Mouse (Mus musculus) CH12.LX (cell line): ENCODE measurements around the gene Mgat2. TPM values are rescaled to one million over a fixed set of nuclear protein-coding genes. Genes with fewer than 3 reads are reported as not detected.

Source experiments
- DNase-seq: peaks from one replicate; pipeline ENCODE4 v3.0.0-alpha.2; 2013; ENCODE audit errors: extremely low read depth
- H3K27ac ChIP-seq: 2 replicates; pipeline ENCODE4 v1.5.1; 2012; ENCODE audit warnings: low read depth, mild to moderate bottlenecking, control low read depth, moderate library complexity; ENCODE audit not compliant: insufficient read depth
- H3K27me3 ChIP-seq: replicated peaks from 2 replicates; pipeline ENCODE3; 2012; ENCODE audit warnings: inconsistent platforms
- H3K36me3 ChIP-seq, 2 experiments: replicated peaks in 1 of 2; 2 replicates each; pipeline versions ENCODE3 to v1.6.1; 2012; ENCODE audit warnings: inconsistent platforms in 1 of 2, low read length in 1 of 2, mild to moderate bottlenecking in 1 of 2, mixed read lengths in 1 of 2, moderate library complexity in 1 of 2; ENCODE audit not compliant: control insufficient read depth in 1 of 2, insufficient read depth in 1 of 2
- H3K4me1 ChIP-seq, 2 experiments: 2 replicates each; pipeline ENCODE4 v1.6.1; 2012; ENCODE audit warnings: inconsistent platforms in 1 of 2, moderate library complexity in 1 of 2; ENCODE audit not compliant: insufficient read depth in 2 of 2, control insufficient read depth in 1 of 2
- H3K4me2 ChIP-seq: 2 replicates; pipeline ENCODE4 v1.6.1; 2012; ENCODE audit warnings: low read depth, mild to moderate bottlenecking, control low read depth; ENCODE audit not compliant: poor library complexity, insufficient read depth, severe bottlenecking
- H3K4me3 ChIP-seq, 3 experiments: fragments of 150-350 bp in 1 of 3; sonication (generic) in 1 of 3; replicated peaks in 1 of 3; 2 replicates each; pipeline versions ENCODE3 to v1.5.1; 2011 to 2012; ENCODE audit warnings: low read depth in 2 of 3, low read length in 2 of 3, mild to moderate bottlenecking in 2 of 3, moderate library complexity in 2 of 3, control low read depth in 1 of 3, improper control_type of control experiment in 1 of 3, inconsistent platforms in 1 of 3, mixed read lengths in 1 of 3; ENCODE audit not compliant: poor library complexity in 1 of 3
- H3K79me2 ChIP-seq: replicated peaks from 2 replicates; pipeline ENCODE4 v1.6.1; 2012; ENCODE audit warnings: mild to moderate bottlenecking, moderate library complexity; ENCODE audit not compliant: control insufficient read depth, poor library complexity, insufficient read depth, severe bottlenecking; ENCODE audit errors: extremely low read depth
- H3K9ac ChIP-seq: 2 replicates; pipeline ENCODE4 v1.6.1; 2012; ENCODE audit warnings: low read depth, mild to moderate bottlenecking, control low read depth, moderate library complexity; ENCODE audit not compliant: insufficient read depth
- H3K9me3 ChIP-seq: replicated peaks from 2 replicates; pipeline ENCODE3; 2012; ENCODE audit warnings: low read length, inconsistent platforms, mixed read lengths
- BHLHE40 ChIP-seq: IDR thresholded peaks from 2 replicates; pipeline ENCODE4 v1.6.1; 2011; ENCODE audit warnings: mild to moderate bottlenecking, low read depth, low read length, improper control_type of control experiment
- CHD1 ChIP-seq: IDR thresholded peaks from 2 replicates; pipeline ENCODE4 v1.6.1; 2012; ENCODE audit warnings: low read depth, low read length, improper control_type of control experiment, inconsistent platforms
- CTCF ChIP-seq, 2 experiments: IDR thresholded peaks in 1 of 2; conservative IDR thresholded peaks in 1 of 2; 2 replicates each; pipeline ENCODE4 v1.5.1; 2011 to 2012; ENCODE audit warnings: low read depth in 2 of 2, low read length in 2 of 2, improper control_type of control experiment in 1 of 2, inconsistent platforms in 1 of 2, mild to moderate bottlenecking in 1 of 2, moderate library complexity in 1 of 2
- E2F4 ChIP-seq: IDR thresholded peaks from 2 replicates; pipeline ENCODE4 v1.6.1; 2011; ENCODE audit warnings: low read depth, low read length, improper control_type of control experiment; ENCODE audit not compliant: insufficient replicate concordance
- ELF1 ChIP-seq: IDR thresholded peaks from 2 replicates; pipeline ENCODE4 v1.6.1; 2014; ENCODE audit warnings: low read depth, mild to moderate bottlenecking, inconsistent platforms, low read length, improper control_type of control experiment
- EP300 ChIP-seq: IDR thresholded peaks from 2 replicates; pipeline ENCODE4 v1.6.1; 2011; ENCODE audit warnings: low read length, improper control_type of control experiment
- GABPA ChIP-seq: IDR thresholded peaks from 2 replicates; pipeline ENCODE4 v1.6.1; 2012; ENCODE audit warnings: low read depth, low read length, improper control_type of control experiment, inconsistent platforms; ENCODE audit not compliant: insufficient replicate concordance
- KAT2A ChIP-seq: IDR thresholded peaks from 2 replicates; pipeline ENCODE4 v1.6.1; 2012; ENCODE audit warnings: low read length, improper control_type of control experiment, inconsistent platforms; ENCODE audit not compliant: insufficient replicate concordance
- MAFK ChIP-seq: IDR thresholded peaks from 2 replicates; pipeline ENCODE4 v1.6.1; 2011; ENCODE audit warnings: low read length, improper control_type of control experiment; ENCODE audit not compliant: insufficient replicate concordance
- MEF2A ChIP-seq: IDR thresholded peaks from 2 replicates; pipeline ENCODE4 v1.6.1; 2014; ENCODE audit warnings: low read depth, mild to moderate bottlenecking, inconsistent platforms, low read length, improper control_type of control experiment, borderline replicate concordance
- MXI1 ChIP-seq: IDR thresholded peaks from 2 replicates; pipeline ENCODE4 v1.6.1; 2011; ENCODE audit warnings: mild to moderate bottlenecking, low read depth, low read length, improper control_type of control experiment
- MYC ChIP-seq: IDR thresholded peaks from 2 replicates; pipeline ENCODE4 v1.6.1; 2011; ENCODE audit warnings: low read depth, mild to moderate bottlenecking, improper control_type of control experiment, low read length
- NELFE ChIP-seq: IDR thresholded peaks from 2 replicates; pipeline ENCODE4 v1.6.1; 2011; ENCODE audit warnings: low read depth, low read length, improper control_type of control experiment
- POLR2A ChIP-seq: IDR thresholded peaks from 2 replicates; pipeline ENCODE4 v1.6.1; 2011; ENCODE audit warnings: low read depth, mild to moderate bottlenecking, improper control_type of control experiment, low read length
- POLR2AphosphoS2 ChIP-seq: IDR thresholded peaks from 2 replicates; pipeline ENCODE4 v1.6.1; 2011; ENCODE audit warnings: low read depth, low read length, improper control_type of control experiment
- RAD21 ChIP-seq: IDR thresholded peaks from 2 replicates; pipeline ENCODE4 v1.6.1; 2011; ENCODE audit warnings: low read depth, mild to moderate bottlenecking, low read length, improper control_type of control experiment, moderate library complexity
- SIN3A ChIP-seq: IDR thresholded peaks from 2 replicates; pipeline ENCODE4 v1.6.1; 2012; ENCODE audit warnings: low read length, improper control_type of control experiment, inconsistent platforms
- TBP ChIP-seq: conservative IDR thresholded peaks from 2 replicates; pipeline ENCODE4 v1.6.1; 2011; ENCODE audit warnings: low read depth, low read length, improper control_type of control experiment
- UBTF ChIP-seq: IDR thresholded peaks from 2 replicates; pipeline ENCODE4 v1.6.1; 2012; ENCODE audit warnings: low read depth, mild to moderate bottlenecking, inconsistent platforms, low read length, improper control_type of control experiment, moderate library complexity
- USF1 ChIP-seq: IDR thresholded peaks from 2 replicates; pipeline ENCODE4 v1.6.1; 2014; ENCODE audit warnings: low read depth, mild to moderate bottlenecking, inconsistent platforms, low read length, improper control_type of control experiment
- ZC3H11A ChIP-seq: IDR thresholded peaks from 2 replicates; pipeline ENCODE4 v1.6.1; 2012; ENCODE audit warnings: low read depth, mild to moderate bottlenecking, inconsistent platforms, low read length, improper control_type of control experiment
- ZNF384 ChIP-seq: IDR thresholded peaks from 2 replicates; pipeline ENCODE4 v1.6.1; 2012; ENCODE audit warnings: low read depth, low read length, improper control_type of control experiment, inconsistent platforms
- dilution Hi-C: fragments of 300-500 bp; cut with MboI; formaldehyde crosslinking; loops from 2 replicates; pipeline ENCODE4 v1.14.3; 2020; ENCODE audit warnings: low sequenced_read_pairs; ENCODE audit not compliant: extremely low pct_unique_long_range_greater_than_20kb, extremely low pct_ligation_motif_present
- in situ Hi-C: fragments of 300-500 bp; cut with MboI; formaldehyde crosslinking; loops from 3 replicates; pipeline ENCODE4 v1.14.3; 2019; ENCODE audit warnings: low sequenced_read_pairs, low pct_ligation_motif_present, low pct_unique_long_range_greater_than_20kb, mixed read lengths
- polyA plus RNA-seq: library from polyadenylated mRNA; unstranded; fragments of >175 nt; gene quantifications from 2 replicates; pipeline ENCODE4 v1.2.1, GENCODE M21; 2012; ENCODE audit warnings: low read depth; ENCODE audit not compliant: insufficient read length
- total RNA-seq, 2 experiments: library from RNA; depleted of rRNA; stranded (reverse); fragments of 300-350 nt in 1 of 2; fragments of >200 nt in 1 of 2; gene quantifications; 2 replicates each; pipeline ENCODE4 v1.2.3; 2012 to 2014

The Mgat2 gene
- total and polyA plus RNA-seq, 3 experiments: 54.2 to 106 (median 58.1) TPM

DNA sequence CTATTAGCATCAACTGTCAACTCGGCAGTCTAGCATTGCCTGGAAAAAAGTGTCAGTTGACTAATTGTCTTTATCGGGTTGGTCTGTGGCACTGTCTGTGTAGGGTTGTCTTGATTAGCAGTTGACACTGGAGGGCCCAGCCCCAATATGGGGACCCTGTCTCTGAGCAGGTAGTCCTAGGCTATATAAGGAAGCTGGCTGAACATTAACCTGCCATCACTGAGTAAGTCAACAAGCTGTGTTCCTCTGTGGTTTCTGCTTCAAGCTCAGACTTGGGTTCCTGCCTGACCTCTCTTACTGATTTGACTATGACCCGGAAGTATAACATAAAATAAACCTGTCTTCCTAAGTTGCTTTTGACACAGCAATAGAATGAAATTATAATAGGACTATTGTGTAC, 8.0 kb upstream of the Mgat2 start:
- Histone ChIP-seq H3K4me1 (peaks cover 0 to 4% of the 10 kb centered on the region in 2 experiments; a peak in 1 of 4 replicates), H3K27ac (no peak overlapping the region), H3K79me2 (0 out of 2 replicates have a peak, but pooled peaks cover 5% of the 10 kb centered on the region), H3K36me3 (peaks cover 22 to 64% of the 10 kb centered on the region in 2 experiments), H3K9me3 (peaks cover 3% of the 10 kb centered on the region), H3K27me3 (no peaks in the 10 kb centered on the region), H3K4me2 (no peak overlapping the region), H3K9ac (no peak overlapping the region), H3K4me3 (no peak overlapping the region)
- dilution Hi-C loops: no loop called here
- in situ Hi-C loops: no loop called here
- no peak for TF ChIP-seq BHLHE40
- TF ChIP-seq CHD1: no peak
- no peak for TF ChIP-seq POLR2A
- TF ChIP-seq MEF2A: no peak
- no peak for TF ChIP-seq UBTF
- no peak for TF ChIP-seq ELF1
- DNase-seq: no peak

GRCm38 (mm10) chr12:69177526-69177925, 6.4 kb upstream of the Mgat2 start:
- Histone ChIP-seq H3K4me1 (peaks cover 4% of the 10 kb centered on the region in 2 experiments; a peak in 3 of 4 replicates), H3K27ac (no peak overlapping the region), H3K4me2 (no peak overlapping the region), H3K36me3 (peaks cover 26 to 69% of the 10 kb centered on the region in 2 experiments), H3K79me2 (peaks cover 8% of the 10 kb centered on the region; the same call in 1 of the 2 replicates), H3K9me3 (peaks cover 3% of the 10 kb centered on the region), H3K27me3 (no peaks in the 10 kb centered on the region), H3K4me3 (no peak overlapping the region), H3K9ac (no peak overlapping the region)
- dilution Hi-C loops: no loop called here
- DNase-seq: no peak
- TF ChIP-seq ZC3H11A (no peak), RAD21 (no peak), CTCF (conservative IDR thresholded peaks at IDR 0.05 in 1 of 2, IDR thresholded peaks at IDR 0.05 in 1 of 2; ENCODE audit: low read depth in 2 of 2, low read length in 2 of 2) (no peak), GABPA (no peak), MYC (no peak), NELFE (no peak), EP300 (no peak), E2F4 (no peak)
- in situ Hi-C loops: no loop called here

- no peaks in the 10 kb centered on the region for H3K27me3 ChIP-seq
- dilution Hi-C loops: no loop called here
- peaks cover 4% of the 10 kb centered on the region in 2 experiments; a peak in 3 of 4 replicates for H3K4me1 ChIP-seq
- no peak overlapping the region for H3K4me2 ChIP-seq
- H3K79me2 ChIP-seq: peaks cover 20% of the 10 kb centered on the region
- peaks cover 3% of the 10 kb centered on the region for H3K9me3 ChIP-seq
- TF ChIP-seq BHLHE40: no peak
- no peak for TF ChIP-seq TBP
- TF ChIP-seq POLR2AphosphoS2: no peak
- TF ChIP-seq USF1: no peak
- TF ChIP-seq SIN3A: no peak
- TF ChIP-seq ZNF384: no peak
- TF ChIP-seq MAFK: no peak
- TF ChIP-seq CTCF (conservative IDR thresholded peaks at IDR 0.05 in 1 of 2, IDR thresholded peaks at IDR 0.05 in 1 of 2; ENCODE audit: low read depth in 2 of 2, low read length in 2 of 2): no peak
- TF ChIP-seq GABPA: no peak
- no peak for TF ChIP-seq POLR2A
- TF ChIP-seq MXI1: no peak
- TF ChIP-seq ELF1: no peak
- TF ChIP-seq KAT2A: no peak
- no peak for TF ChIP-seq EP300
- peaks cover 23 to 58% of the 10 kb centered on the region in 2 experiments for H3K36me3 ChIP-seq
- no peak overlapping the region for H3K27ac ChIP-seq
- no peak overlapping the region for H3K9ac ChIP-seq
- DNase-seq: no peak
- in situ Hi-C loops: no loop called here
- no peak overlapping the region for H3K4me3 ChIP-seq
These were observed 4.6 kb upstream of the Mgat2 start for GRCm38 (mm10) chr12:69179371-69179770.
